Mouse (Mus musculus) neural tube, embryonic 14.5 days (tissue): ENCODE data around the gene Gbx1. TPM values are rescaled to one million over a fixed set of nuclear protein-coding genes. Genes with fewer than 3 reads are reported as not detected.

Source experiments
- ATAC-seq: fragments of 200-750 bp; cut with Nextera tagmentation; 2 replicates; pipeline ENCODE4 v1.8.0; 2017; ENCODE audit warnings: low read depth, mild to moderate bottlenecking, moderate TSS enrichment, moderate library complexity
- H3K27ac ChIP-seq: fragments of 300-500 bp; sonication (generic); 2 replicates; pipeline ENCODE4 v1.5.1; 2014; ENCODE audit warnings: low read depth, mild to moderate bottlenecking, control low read depth, low read length, moderate library complexity, mixed read lengths
- H3K27me3 ChIP-seq: fragments of 300-500 bp; sonication (generic); 2 replicates; pipeline ENCODE4 v1.6.1; 2014; ENCODE audit warnings: low read length; ENCODE audit not compliant: control insufficient read depth, insufficient read depth
- H3K36me3 ChIP-seq: fragments of 300-500 bp; sonication (generic); 2 replicates; pipeline ENCODE4 v1.6.1; 2014; ENCODE audit warnings: low read length, mixed read lengths; ENCODE audit not compliant: control insufficient read depth, insufficient read depth
- H3K4me1 ChIP-seq: fragments of 300-500 bp; sonication (generic); 2 replicates; pipeline ENCODE4 v1.6.1; 2014; ENCODE audit warnings: low read length; ENCODE audit not compliant: control insufficient read depth, insufficient read depth
- H3K4me2 ChIP-seq: fragments of 300-500 bp; sonication (generic); 2 replicates; pipeline ENCODE4 v1.6.1; 2014; ENCODE audit warnings: mild to moderate bottlenecking, low read depth, low read length, control low read depth
- H3K4me3 ChIP-seq: fragments of 300-500 bp; sonication (generic); 2 replicates; pipeline ENCODE4 v1.5.1; 2014; ENCODE audit warnings: low read depth, low read length, control low read depth, mixed read lengths
- H3K9ac ChIP-seq: fragments of 300-500 bp; sonication (generic); replicated peaks from 2 replicates; pipeline ENCODE4 v1.6.1; 2014; ENCODE audit warnings: low read depth, mild to moderate bottlenecking, control low read depth, low read length, mixed read lengths
- H3K9me3 ChIP-seq: fragments of 300-500 bp; sonication (generic); 2 replicates; pipeline ENCODE4 v1.6.1; 2016; ENCODE audit warnings: low read length; ENCODE audit not compliant: control insufficient read depth
- WGBS: fragments of 180-500 bp; shearing (Covaris S2); extraction: QIAGEN DNeasy Blood & Tissue Kit; methylation state at CpG from one replicate; pipeline ENCODE4 v1.1.7; 2014; 5-methylcytosine and 5-hydroxymethylcytosine counted together
- polyA plus RNA-seq: library from polyadenylated mRNA; unstranded; fragments of >200 nt; fragmentation: Nextera tagmentation; extraction: Ambion mirVana; gene quantifications from 2 replicates; pipeline ENCODE4 v1.2.1, GENCODE M21; 2014

Gbx1 gene
- polyA plus RNA-seq, 1 experiment from 2014 or later: 3.5 TPM

- Histone ChIP-seq H3K36me3 (peaks cover 24% of the 10 kb centered on the region; the same call in 1 of the 2 replicates), H3K27ac (no peak overlapping the region), H3K27me3 (no peaks in the 10 kb centered on the region), H3K4me1 (peaks cover 49% of the 10 kb centered on the region), H3K4me3 (no peak overlapping the region), H3K9ac (no peak overlapping the region), H3K4me2 (no peak overlapping the region), H3K9me3 (no peaks in the 10 kb centered on the region)
- no peak for ATAC-seq
- 93% methylated on average over 5 of the region's 5 CpGs for whole genome bisulfite sequencing
Measured at GRCm38 (mm10) chr5:24486738-24487137, 40.3 kb downstream of the Gbx1 start.

- Histone ChIP-seq H3K9me3 (no peaks in the 10 kb centered on the region), H3K9ac (no peak overlapping the region), H3K27me3 (no peaks in the 10 kb centered on the region), H3K36me3 (peaks cover 24% of the 10 kb centered on the region; the same call in 1 of the 2 replicates), H3K4me3 (no peak overlapping the region), H3K4me2 (no peak overlapping the region), H3K27ac (no peak overlapping the region), H3K4me1 (peaks cover 44% of the 10 kb centered on the region)
- ATAC-seq: no peak
- WGBS: 2% methylated on average over 8 of the region's 8 CpGs
Measured at GRCm38 (mm10) chr5:24486097-24486496, 40.9 kb downstream of the Gbx1 start.

- Histone ChIP-seq H3K4me2 (peak overlapping the region; percentile 38), H3K27me3 (no peaks in the 10 kb centered on the region), H3K4me1 (peaks cover 35% of the 10 kb centered on the region), H3K27ac (peak overlapping the region; percentile 78), H3K4me3 (no peak overlapping the region), H3K36me3 (peaks cover 31% of the 10 kb centered on the region), H3K9ac (0 out of 2 replicates have a peak overlapping the region, but pooled peaks have one; percentile 11), H3K9me3 (no peaks in the 10 kb centered on the region)
- ATAC-seq: peak; percentile 39
- WGBS: 7% methylated on average over 22 of the region's 22 CpGs
Measured at GRCm38 (mm10) chr5:24484963-24485362, 42.0 kb downstream of the Gbx1 start.

- no peak overlapping the region for H3K4me2 ChIP-seq
- H3K27ac ChIP-seq: no peak overlapping the region
- peaks cover 36% of the 10 kb centered on the region for H3K36me3 ChIP-seq
- no peaks in the 10 kb centered on the region for H3K27me3 ChIP-seq
- H3K9ac ChIP-seq: no peak overlapping the region
- no peaks in the 10 kb centered on the region for H3K9me3 ChIP-seq
- WGBS: 25% methylated on average over 11 of the region's 11 CpGs
- H3K4me1 ChIP-seq: peaks cover 30% of the 10 kb centered on the region
- peak; percentile 39 for ATAC-seq
- no peak overlapping the region for H3K4me3 ChIP-seq
Measured at GRCm38 (mm10) chr5:24483326-24483725, 43.7 kb downstream of the Gbx1 start.

GRCm38 (mm10) chr5:24482247-24483079, 44.5 kb downstream of the Gbx1 start:
- 59% methylated on average over 34 of the region's 41 CpGs for WGBS
- ATAC-seq: no peak
- no peak overlapping the region for H3K4me2 ChIP-seq
- H3K27ac ChIP-seq: no peak overlapping the region
- no peak overlapping the region for H3K9ac ChIP-seq
- H3K36me3 ChIP-seq: peaks cover 37% of the 10 kb centered on the region
- no peaks in the 10 kb centered on the region for H3K27me3 ChIP-seq
- H3K4me1 ChIP-seq: peaks cover 27% of the 10 kb centered on the region
- H3K4me3 ChIP-seq: no peak overlapping the region
- no peaks in the 10 kb centered on the region for H3K9me3 ChIP-seq

GRCm38 (mm10) chr5:24481647-24482046, 45.4 kb downstream of the Gbx1 start:
- Histone ChIP-seq H3K4me2 (no peak overlapping the region), H3K27ac (no peak overlapping the region), H3K27me3 (no peaks in the 10 kb centered on the region), H3K9ac (no peak overlapping the region), H3K9me3 (no peaks in the 10 kb centered on the region), H3K36me3 (peaks cover 41% of the 10 kb centered on the region), H3K4me3 (no peak overlapping the region), H3K4me1 (peaks cover 27% of the 10 kb centered on the region)
- ATAC-seq: 0 out of 2 replicates have a peak, but pooled peaks have one; percentile 21
- 9% methylated on average over 4 of the region's 4 CpGs for WGBS

- H3K4me3 ChIP-seq: no peak overlapping the region
- peaks cover 22% of the 10 kb centered on the region for H3K4me1 ChIP-seq
- no peaks in the 10 kb centered on the region for H3K9me3 ChIP-seq
- no peak for ATAC-seq
- H3K9ac ChIP-seq: no peak overlapping the region
- no peak overlapping the region for H3K27ac ChIP-seq
- H3K36me3 ChIP-seq: peaks cover 34% of the 10 kb centered on the region
- H3K27me3 ChIP-seq: peaks cover 2% of the 10 kb centered on the region; the same call in 1 of the 2 replicates
- WGBS: 88% methylated on average over 9 of the region's 9 CpGs
- H3K4me2 ChIP-seq: no peak overlapping the region
Measured at GRCm38 (mm10) chr5:24477909-24478308, 49.1 kb downstream of the Gbx1 start.

GRCm38 (mm10) chr5:24475476-24476241, 51.3 kb downstream of the Gbx1 start:
- peaks cover 30% of the 10 kb centered on the region for H3K36me3 ChIP-seq
- H3K27ac ChIP-seq: no peak overlapping the region
- peak overlapping the region; percentile 44; the same call in 1 of the 2 replicates for H3K9ac ChIP-seq
- 79% methylated on average over 6 of the region's 6 CpGs for WGBS
- no peaks in the 10 kb centered on the region for H3K9me3 ChIP-seq
- ATAC-seq: no peak
- H3K27me3 ChIP-seq: peaks cover 2% of the 10 kb centered on the region; the same call in 1 of the 2 replicates
- no peak overlapping the region for H3K4me3 ChIP-seq
- peaks cover 22% of the 10 kb centered on the region for H3K4me1 ChIP-seq
- peak overlapping the region; percentile 61 for H3K4me2 ChIP-seq
